Comparison of ENCODE assay signal across 8 mouse cellular contexts in the genomic region with DNA sequence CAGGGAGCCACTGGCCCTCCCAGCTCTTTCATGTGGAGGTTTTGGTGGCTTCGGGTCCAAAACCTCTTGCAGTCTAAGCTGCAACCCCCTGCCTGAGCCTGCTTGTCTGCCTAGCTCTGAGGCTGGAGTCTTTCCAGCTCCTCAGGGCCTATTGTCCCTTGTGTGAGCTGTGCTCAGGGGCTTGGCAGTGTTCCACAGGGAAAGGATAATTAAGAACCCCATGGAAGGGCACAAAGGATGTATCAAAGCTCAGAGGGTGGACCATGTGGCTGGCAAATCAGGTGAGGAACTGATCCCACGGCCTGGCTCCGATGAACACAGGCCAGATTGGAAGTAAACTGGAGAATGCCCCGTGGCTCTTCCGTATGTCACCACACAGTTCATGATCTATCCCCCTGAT. TPM values are rescaled to one million over a fixed set of nuclear protein-coding genes. Genes with fewer than 3 reads are reported as not detected.
DNase-seq lines count a peak whose midpoint lies in the region; ATAC-seq lines count a peak whose summit lies in the region.

No protein-coding gene starts in this region.

- no peaks in the 10 kb centered on the region for H3K27me3 ChIP-seq in neural tube, embryonic 11.5 days (ENCODE audit: control insufficient read depth, insufficient read depth, low read length)
- no peaks in the 10 kb centered on the region for H3K27me3 ChIP-seq in heart, embryonic 16.5 days (ENCODE audit: control insufficient read depth, insufficient read depth, low read length)
- no peaks in the 10 kb centered on the region for H3K27me3 ChIP-seq in neural tube, embryonic 13.5 days

- peak; percentile 29; the same call in 1 of the 2 replicates for ATAC-seq in neural tube, embryonic 11.5 days (ENCODE audit: insufficient read depth, low FRiP score, low TSS enrichment)
- ATAC-seq in heart, embryonic 16.5 days (replicated peaks; ENCODE audit: extremely low read depth, insufficient read depth, low FRiP score), result 0 out of 2 replicates have a peak, but pooled peaks have one; percentile 29
- ATAC-seq in neural tube, embryonic 13.5 days (ENCODE audit: low read depth), result peak; percentile 45

- peak overlapping the region; percentile 92 for H3K27ac ChIP-seq in neural tube, embryonic 11.5 days (ENCODE audit: low read depth, low read length)
- H3K27ac ChIP-seq in heart, embryonic 16.5 days (ENCODE audit: low read length), result peak overlapping the region; percentile 48
- H3K27ac ChIP-seq in neural tube, embryonic 13.5 days (replicated peaks), result peak overlapping the region; percentile 96

- no peaks in the 10 kb centered on the region for H3K36me3 ChIP-seq in neural tube, embryonic 11.5 days (ENCODE audit: control insufficient read depth, insufficient read depth, low read length)
- H3K36me3 ChIP-seq in heart, embryonic 16.5 days (ENCODE audit: control insufficient read depth, insufficient read depth), result no peaks in the 10 kb centered on the region
- H3K36me3 ChIP-seq in neural tube, embryonic 13.5 days, result no peaks in the 10 kb centered on the region

- no peaks in the 10 kb centered on the region for H3K9me3 ChIP-seq in neural tube, embryonic 11.5 days (ENCODE audit: control insufficient read depth, low read length)
- H3K9me3 ChIP-seq in heart, embryonic 16.5 days (replicated peaks; ENCODE audit: control insufficient read depth, low read length), result no peaks in the 10 kb centered on the region
- no peaks in the 10 kb centered on the region for H3K9me3 ChIP-seq in neural tube, embryonic 13.5 days

- H3K4me3 ChIP-seq in neural tube, embryonic 11.5 days (ENCODE audit: low read depth, low read length), result no peak overlapping the region
- H3K4me3 ChIP-seq in heart, embryonic 16.5 days (ENCODE audit: low read length), result no peak overlapping the region
- no peak overlapping the region for H3K4me3 ChIP-seq in neural tube, embryonic 13.5 days

- H3K4me1 ChIP-seq in neural tube, embryonic 11.5 days (ENCODE audit: control insufficient read depth, insufficient read depth, low read length), result peaks cover 62% of the 10 kb centered on the region
- peaks cover 56% of the 10 kb centered on the region for H3K4me1 ChIP-seq in heart, embryonic 16.5 days (ENCODE audit: control insufficient read depth, insufficient read depth, low read length)
- peaks cover 96% of the 10 kb centered on the region for H3K4me1 ChIP-seq in neural tube, embryonic 13.5 days (replicated peaks)

- no peak overlapping the region for H3K4me2 ChIP-seq in neural tube, embryonic 11.5 days (ENCODE audit: low read depth)
- no peak overlapping the region for H3K4me2 ChIP-seq in heart, embryonic 16.5 days (ENCODE audit: low read depth, low read length)
- H3K4me2 ChIP-seq in neural tube, embryonic 13.5 days, result peak overlapping the region; percentile 39

- 68% methylated on average over 5 of the region's 5 CpGs for WGBS in neural tube, embryonic 11.5 days
- 43% methylated on average over 5 of the region's 5 CpGs for WGBS in heart, embryonic 16.5 days
- 27% methylated on average over 5 of the region's 5 CpGs for WGBS in neural tube, embryonic 13.5 days

- 0 out of 2 replicates have a peak overlapping the region, but pooled peaks have one; percentile 8 for H3K9ac ChIP-seq in neural tube, embryonic 11.5 days (ENCODE audit: low read length)
- peak overlapping the region; percentile 22 for H3K9ac ChIP-seq in heart, embryonic 16.5 days (ENCODE audit: low read length)
- peak overlapping the region; percentile 38 for H3K9ac ChIP-seq in neural tube, embryonic 13.5 days

- DNase-seq in neural tube, embryonic 11.5 days (ENCODE audit: low spot score), result peak; percentile 33
- DNase-seq in neural tube, embryonic 10.5 days (ENCODE audit: extremely low spot score, low spot score), result no peak
- peak; percentile 83 to 90 for DNase-seq in cerebellum, postnatal 36 days
- peak; percentile 85 for DNase-seq in kidney, postnatal 14 days
- DNase-seq in thymus, postnatal 14 days, result no peak
- no peak for DNase-seq in spleen, postnatal 14 days (ENCODE audit: low spot score in 2 of 2)

RNA-seq across cellular contexts. Expression of a gene that starts 22.4 kb away (rescaled TPM):
- 14.9 and 16.8 TPM in 2 replicates for polyA plus RNA-seq in neural tube, embryonic 11.5 days (2014; fragmentation: Nextera tagmentation; extraction: Ambion mirVana)
- polyA plus RNA-seq in heart, embryonic 16.5 days (2015; fragmentation: Nextera tagmentation; extraction: Ambion mirVana), result 14.5 TPM in 2 replicates
- polyA plus RNA-seq in neural tube, embryonic 13.5 days (2015; fragmentation: Nextera tagmentation; extraction: Ambion mirVana), result 22.4 and 22.5 TPM in 2 replicates

RNA-seq across cellular contexts. Expression of a gene that starts 22.7 kb away (rescaled TPM):
- polyA plus RNA-seq in neural tube, embryonic 11.5 days (2014; fragmentation: Nextera tagmentation; extraction: Ambion mirVana), result 0.62 and 0.81 TPM in 2 replicates
- 0.36 and 0.42 TPM in 2 replicates for polyA plus RNA-seq in heart, embryonic 16.5 days (2015; fragmentation: Nextera tagmentation; extraction: Ambion mirVana)
- 0.94 and 1.0 TPM in 2 replicates for polyA plus RNA-seq in neural tube, embryonic 13.5 days (2015; fragmentation: Nextera tagmentation; extraction: Ambion mirVana)

RNA-seq across cellular contexts. Expression of a gene that starts 46.3 kb away (rescaled TPM):
- polyA plus RNA-seq in neural tube, embryonic 11.5 days (2014; fragmentation: Nextera tagmentation; extraction: Ambion mirVana), result 12.3 and 13.2 TPM in 2 replicates
- polyA plus RNA-seq in heart, embryonic 16.5 days (2015; fragmentation: Nextera tagmentation; extraction: Ambion mirVana), result 13.2 and 14.0 TPM in 2 replicates
- polyA plus RNA-seq in neural tube, embryonic 13.5 days (2015; fragmentation: Nextera tagmentation; extraction: Ambion mirVana), result 19.9 and 25.1 TPM in 2 replicates

RNA-seq across cellular contexts. Expression of a gene that starts 46.4 kb away (rescaled TPM):
- 42.0 and 42.6 TPM in 2 replicates for polyA plus RNA-seq in neural tube, embryonic 11.5 days (2014; fragmentation: Nextera tagmentation; extraction: Ambion mirVana)
- polyA plus RNA-seq in heart, embryonic 16.5 days (2015; fragmentation: Nextera tagmentation; extraction: Ambion mirVana), result 30.2 and 35.0 TPM in 2 replicates
- polyA plus RNA-seq in neural tube, embryonic 13.5 days (2015; fragmentation: Nextera tagmentation; extraction: Ambion mirVana), result 44.6 and 45.7 TPM in 2 replicates

RNA-seq across cellular contexts. Expression of a gene that starts 55.1 kb away (rescaled TPM):
- 2.9 and 4.9 TPM in 2 replicates for polyA plus RNA-seq in neural tube, embryonic 11.5 days (2014; fragmentation: Nextera tagmentation; extraction: Ambion mirVana)
- polyA plus RNA-seq in heart, embryonic 16.5 days (2015; fragmentation: Nextera tagmentation; extraction: Ambion mirVana), result 3.5 and 4.3 TPM in 2 replicates
- 3.0 and 3.6 TPM in 2 replicates for polyA plus RNA-seq in neural tube, embryonic 13.5 days (2015; fragmentation: Nextera tagmentation; extraction: Ambion mirVana)

Comparison
In these comparisons a context has a peak if more than half of its experiments do, and no peak if none do; other contexts are left out.
1. DNase-seq: peak in neural tube, embryonic 11.5 days (single experiment), cerebellum, postnatal 36 days (2 of 2) and kidney, postnatal 14 days (single experiment); none in neural tube, embryonic 10.5 days (single experiment), thymus, postnatal 14 days (single experiment) and spleen, postnatal 14 days (0 of 2).
2. Peak in every context shown above with its lines, with median percentiles within 50 percentile points of each other: ATAC-seq, H3K27ac ChIP-seq and H3K9ac ChIP-seq.